Mouse (Mus musculus): ENCODE data around the gene Myrf. TPM values are rescaled to one million over a fixed set of nuclear protein-coding genes. Genes with fewer than 3 reads are reported as not detected.

The Myrf gene
- total RNA-seq, 4 experiments from 2014 or later = 28.7 to 33.3 (median 29.0) TPM

- DNase-seq (ENCODE audit: low spot score in 2 of 2) = peak; percentile 55 to 72
These were observed 17.9 kb upstream of the Myrf start for GRCm38 (mm10) chr19:10258279-10259011.

- no peak for DNase-seq (ENCODE audit: low spot score in 2 of 2)
These were observed 7.6 kb upstream of the Myrf start for GRCm38 (mm10) chr19:10248128-10248527.

GRCm38 (mm10) chr19:10247165-10247564 is 6.6 kb upstream of the Myrf start:
- no peak for DNase-seq (ENCODE audit: low spot score in 2 of 2)

GRCm38 (mm10) chr19:10244183-10244582 is 3.6 kb upstream of the Myrf start:
- DNase-seq (ENCODE audit: low spot score in 2 of 2) = peak; percentile 48 to 55

- DNase-seq (ENCODE audit: low spot score in 2 of 2) = peak in 1 of 2 experiments; percentile 63
These were observed 2.4 kb upstream of the Myrf start for GRCm38 (mm10) chr19:10242916-10243315.

- no peak for DNase-seq (ENCODE audit: low spot score in 2 of 2)
These were observed 434 bp downstream of the Myrf start for GRCm38 (mm10) chr19:10239975-10240653.

- no peak for DNase-seq (ENCODE audit: low spot score in 2 of 2)
These were observed 1.1 kb downstream of the Myrf start for GRCm38 (mm10) chr19:10239419-10239818.

GRCm38 (mm10) chr19:10238477-10238876 is 2.1 kb downstream of the Myrf start:
- DNase-seq (ENCODE audit: low spot score in 2 of 2) = no peak

GRCm38 (mm10) chr19:10235784-10236565 is 4.6 kb downstream of the Myrf start:
- DNase-seq (ENCODE audit: low spot score in 2 of 2) = no peak

GRCm38 (mm10) chr19:10232327-10233017 is 8.1 kb downstream of the Myrf start:
- peak in 1 of 2 experiments; percentile 64 for DNase-seq (ENCODE audit: low spot score in 2 of 2)

- DNase-seq (ENCODE audit: low spot score in 2 of 2) = no peak
These were observed 8.7 kb downstream of the Myrf start for GRCm38 (mm10) chr19:10231871-10232270.

GRCm38 (mm10) chr19:10231016-10231415 is 9.5 kb downstream of the Myrf start:
- DNase-seq (ENCODE audit: low spot score in 2 of 2) = no peak

- DNase-seq (ENCODE audit: low spot score in 2 of 2) = no peak
These were observed 14.8 kb downstream of the Myrf start for GRCm38 (mm10) chr19:10225767-10226166.

GRCm38 (mm10) chr19:10224637-10225453 is 15.7 kb downstream of the Myrf start:
- no peak for DNase-seq (ENCODE audit: low spot score in 2 of 2)

- DNase-seq (ENCODE audit: low spot score in 2 of 2) = no peak
These were observed 17.0 kb downstream of the Myrf start for GRCm38 (mm10) chr19:10223561-10223960.

GRCm38 (mm10) chr19:10222656-10223055 is 17.9 kb downstream of the Myrf start:
- no peak for DNase-seq (ENCODE audit: low spot score in 2 of 2)

- no peak for DNase-seq (ENCODE audit: low spot score in 2 of 2)
These were observed 19.0 kb downstream of the Myrf start for GRCm38 (mm10) chr19:10221585-10221984.

- no peak for DNase-seq (ENCODE audit: low spot score in 2 of 2)
These were observed 21.0 kb downstream of the Myrf start for GRCm38 (mm10) chr19:10219593-10219992.

- DNase-seq (ENCODE audit: low spot score in 2 of 2) = no peak
These were observed 21.4 kb downstream of the Myrf start for GRCm38 (mm10) chr19:10219108-10219507.

GRCm38 (mm10) chr19:10216101-10216500 is 24.4 kb downstream of the Myrf start:
- no peak for DNase-seq (ENCODE audit: low spot score in 2 of 2)

Measured in left cerebral cortex, adult 8-10 months (tissue).